Mouse (Mus musculus): ENCODE data around the gene Vmn1r67. TPM values are rescaled to one million over a fixed set of nuclear protein-coding genes. Genes with fewer than 3 reads are reported as not detected.

Vmn1r67 gene
- polyA plus RNA-seq (2012): not detected in 2 replicates

- no peak for TF ChIP-seq GATA1 (IDR thresholded peaks at IDR 0.05; ENCODE audit: low read length)
Measured at GRCm38 (mm10) chr7:10443031-10443430, at the start of gene Vmn1r67. Vmn1r67 (plus strand) TSS chr7:10443331.

- TF ChIP-seq GATA1 (IDR thresholded peaks at IDR 0.05; ENCODE audit: low read length): no peak
Measured at GRCm38 (mm10) chr7:10458166-10458565, 15.0 kb downstream of the Vmn1r67 start.

- TF ChIP-seq GATA1 (IDR thresholded peaks at IDR 0.05; ENCODE audit: low read length): no peak
Measured at GRCm38 (mm10) chr7:10479813-10480212, 36.7 kb downstream of the Vmn1r67 start.

GRCm38 (mm10) chr7:10480588-10481233 is 37.6 kb downstream of the Vmn1r67 start:
- no peak for TF ChIP-seq GATA1 (IDR thresholded peaks at IDR 0.05; ENCODE audit: low read length)

- no peak for TF ChIP-seq GATA1 (IDR thresholded peaks at IDR 0.05; ENCODE audit: low read length)
Measured at GRCm38 (mm10) chr7:10494786-10495521, 51.8 kb downstream of the Vmn1r67 start, which contains the start of gene Zik1. Zik1 (minus strand) TSS chr7:10495394.

DNA sequence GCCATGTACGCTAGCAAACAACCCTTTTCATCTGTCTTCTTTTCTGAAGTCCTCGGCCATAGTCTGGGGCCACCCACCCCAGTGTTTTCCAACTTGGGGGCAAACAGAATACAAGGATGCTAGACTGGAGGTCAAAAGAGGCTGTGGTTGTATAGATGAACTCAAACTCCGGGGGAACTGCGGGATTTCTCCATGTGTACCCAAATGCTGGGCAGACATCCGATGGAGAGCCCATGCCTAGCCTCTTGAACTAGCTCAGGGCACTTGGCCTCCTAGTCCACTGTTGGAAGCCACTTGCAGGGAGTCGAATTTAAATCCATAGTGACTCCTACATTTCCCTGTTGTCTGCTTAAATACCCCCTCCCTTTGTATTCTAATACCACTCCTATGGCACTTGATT is 52.4 kb downstream of the Vmn1r67 start:
- TF ChIP-seq GATA1 (IDR thresholded peaks at IDR 0.05; ENCODE audit: low read length): no peak

Other genes with a start within 250 kb of the Vmn1r67 start
- not detected in 2 replicates for gene Vmn1r66, start 165.3 kb upstream of the Vmn1r67 start, polyA plus RNA-seq (2012)
- gene Zik1, start 52.1 kb downstream of the Vmn1r67 start, polyA plus RNA-seq (2012): not detected in 2 replicates
- not detected in 2 replicates for gene Vmn1r68, start 115.2 kb downstream of the Vmn1r67 start, polyA plus RNA-seq (2012)
- gene Vmn1r69, start 170.3 kb downstream of the Vmn1r67 start, polyA plus RNA-seq (2012): not detected in 2 replicates
- gene Vmn1r70, start 188.2 kb downstream of the Vmn1r67 start, polyA plus RNA-seq (2012): 0.01 TPM in 1 of 2 replicates, not detected in the other
- gene Nlrp4b, start 244.5 kb downstream of the Vmn1r67 start, polyA plus RNA-seq (2012): not detected in 2 replicates